Mouse (Mus musculus): ENCODE results near the gene Prkar1b. TPM values are rescaled to one million over a fixed set of nuclear protein-coding genes. Genes with fewer than 3 reads are reported as not detected.

Gene Prkar1b
- total RNA-seq (2014; rRNA removed), result 253 and 303 TPM in 2 replicates
- 361 and 392 TPM in 2 replicates for polyA plus RNA-seq (2015; fragmentation: Nextera tagmentation; extraction: Ambion mirVana)

DNA sequence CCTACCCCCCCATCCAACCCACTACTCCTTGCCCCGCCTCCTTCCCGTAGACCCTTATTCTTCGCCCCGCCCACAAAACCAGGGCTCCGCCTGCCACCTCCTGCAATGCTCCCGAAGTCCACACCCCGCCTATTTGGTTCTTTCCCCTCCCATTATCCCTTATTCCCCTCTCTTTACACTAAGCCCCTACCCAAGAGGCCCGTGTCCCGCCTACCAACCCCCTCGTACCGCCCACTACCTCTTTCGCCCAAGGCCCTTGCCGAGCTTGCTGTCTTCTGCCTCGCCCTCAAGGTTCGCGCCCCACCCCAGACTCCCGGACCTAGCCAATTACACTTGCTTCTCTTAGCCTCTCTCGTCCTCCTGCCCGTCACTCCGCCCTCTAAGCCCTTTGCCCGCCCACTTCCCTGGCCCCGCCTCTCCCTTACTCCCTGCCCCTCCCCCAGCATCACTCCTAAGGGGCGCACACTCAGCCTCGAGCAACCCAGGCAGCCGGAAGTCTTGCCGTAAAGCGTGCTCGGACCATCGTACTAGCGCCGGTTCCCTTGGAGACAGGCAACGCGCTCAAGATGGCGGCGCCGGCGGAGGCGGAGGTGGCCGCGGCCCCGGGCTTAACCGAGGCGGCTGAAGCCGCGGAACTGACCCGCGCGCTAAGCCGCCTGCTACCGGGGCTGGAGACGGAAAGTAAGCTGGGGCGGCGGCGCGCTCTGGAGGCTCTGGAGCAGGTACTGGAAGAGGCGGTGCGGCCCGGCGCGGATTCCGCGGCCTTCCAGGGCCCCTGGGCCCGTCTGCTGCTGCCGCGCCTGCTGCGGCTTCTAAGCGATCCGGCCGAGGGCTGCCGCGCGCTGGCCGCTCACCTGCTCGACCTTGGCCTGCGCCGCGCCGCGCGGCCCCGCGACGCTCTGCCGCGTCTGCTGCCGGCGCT is at the start of gene Prkar1b, which contains the start of gene Dnaaf5:
TSS of gene Prkar1b (minus strand) at position 321 of the 922 bp plus-strand sequence.
TSS of gene Dnaaf5 (plus strand) at position 543 of the 922 bp plus-strand sequence.
- peak within 1 kb of the TSS; percentile 95 for H3K4me3 ChIP-seq (ENCODE audit: low read depth, low read length)
- peaks cover 25% of the 10 kb centered on the region for H3K36me3 ChIP-seq (ENCODE audit: insufficient read depth)
- no peaks in the 10 kb centered on the region for H3K9me3 ChIP-seq (ENCODE audit: low read length)
- peak; percentile 96 for ATAC-seq
- H3K4me1 ChIP-seq (ENCODE audit: insufficient read depth), result peaks cover 21% of the 10 kb centered on the region
- peak within 1 kb of the TSS; percentile 92 for H3K4me2 ChIP-seq (ENCODE audit: low read depth)
- peak; percentile 10; the same call in 1 of the 2 replicates for TF ChIP-seq CTCF (IDR thresholded peaks at IDR 0.05; ENCODE audit: low read depth)
- peak within 1 kb of the TSS; percentile 77 for H3K27ac ChIP-seq (ENCODE audit: low read depth, low read length)
- under 1% methylated on average over 82 of the region's 87 CpGs for WGBS
- no peaks in the 10 kb centered on the region for H3K27me3 ChIP-seq (ENCODE audit: insufficient read depth, low read length)
- DNase-seq, result peak; percentile 98
- H3K9ac ChIP-seq, result peak within 1 kb of the TSS; percentile 67

DNA sequence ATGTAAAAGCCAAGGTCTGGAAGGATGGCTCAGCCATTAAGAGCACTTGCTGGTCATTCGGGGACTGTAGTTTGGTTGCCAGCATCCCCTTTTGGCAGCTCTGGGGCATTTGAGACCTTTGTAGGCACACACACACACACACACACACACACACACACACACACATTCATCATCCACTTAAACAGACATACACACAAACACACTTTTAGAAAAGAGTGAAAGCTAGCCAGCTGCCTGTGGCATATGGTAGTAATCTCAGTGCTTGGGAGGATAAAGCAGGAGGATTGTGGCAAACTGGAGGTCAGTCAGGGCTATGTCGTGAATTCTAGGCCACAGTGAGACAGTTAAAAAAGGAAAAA is 49.8 kb upstream of the Prkar1b start:
- WGBS, result 24% methylated on average over 2 of the region's 2 CpGs
- ATAC-seq, result no peak

DNA sequence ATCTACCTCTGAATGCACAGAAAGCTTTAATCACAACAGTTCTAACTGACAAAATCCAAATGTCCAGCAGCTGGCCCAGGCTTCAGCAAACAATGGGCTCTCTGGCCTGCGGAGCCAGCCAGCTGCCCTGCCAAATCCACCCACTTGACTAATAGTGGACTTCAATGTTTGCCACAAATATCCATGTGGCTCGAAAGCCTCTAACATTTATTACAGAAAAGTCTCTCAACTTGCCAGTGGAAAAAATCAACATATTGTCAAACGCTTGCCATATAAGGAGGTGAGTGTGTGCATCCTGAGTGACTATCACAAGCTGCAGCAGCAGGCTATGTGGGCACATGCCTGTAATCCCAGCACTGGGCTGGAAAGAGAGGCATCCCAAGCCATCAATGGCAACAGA is 49.0 kb upstream of the Prkar1b start:
- Histone ChIP-seq H3K4me3 (ENCODE audit: low read depth, low read length) (no peak overlapping the region), H3K9ac (no peak overlapping the region), H3K9me3 (ENCODE audit: low read length) (no peaks in the 10 kb centered on the region), H3K4me2 (ENCODE audit: low read depth) (no peak overlapping the region), H3K36me3 (ENCODE audit: insufficient read depth) (no peaks in the 10 kb centered on the region), H3K4me1 (ENCODE audit: insufficient read depth) (peaks cover 17% of the 10 kb centered on the region), H3K27me3 (ENCODE audit: insufficient read depth, low read length) (no peaks in the 10 kb centered on the region), H3K27ac (ENCODE audit: low read depth, low read length) (no peak overlapping the region)
- ATAC-seq (no peak), DNase-seq (no peak)
- WGBS, result 77% methylated on average over 3 of the region's 3 CpGs
- TF ChIP-seq CTCF (IDR thresholded peaks at IDR 0.05; ENCODE audit: low read depth), result no peak

More for the DNA sequence above, 49.8 kb upstream of the Prkar1b start:
- TF ChIP-seq CTCF (IDR thresholded peaks at IDR 0.05; ENCODE audit: low read depth), result no peak
- Histone ChIP-seq H3K4me1 (ENCODE audit: insufficient read depth) (peaks cover 17% of the 10 kb centered on the region), H3K36me3 (ENCODE audit: insufficient read depth) (no peaks in the 10 kb centered on the region), H3K4me2 (ENCODE audit: low read depth) (peak overlapping the region; percentile 86), H3K9ac (peak overlapping the region; percentile 88), H3K27ac (ENCODE audit: low read depth, low read length) (peak overlapping the region; percentile 87), H3K27me3 (ENCODE audit: insufficient read depth, low read length) (no peaks in the 10 kb centered on the region), H3K4me3 (ENCODE audit: low read depth, low read length) (peak overlapping the region; percentile 83), H3K9me3 (ENCODE audit: low read length) (no peaks in the 10 kb centered on the region)
- DNase-seq, result no peak

DNA sequence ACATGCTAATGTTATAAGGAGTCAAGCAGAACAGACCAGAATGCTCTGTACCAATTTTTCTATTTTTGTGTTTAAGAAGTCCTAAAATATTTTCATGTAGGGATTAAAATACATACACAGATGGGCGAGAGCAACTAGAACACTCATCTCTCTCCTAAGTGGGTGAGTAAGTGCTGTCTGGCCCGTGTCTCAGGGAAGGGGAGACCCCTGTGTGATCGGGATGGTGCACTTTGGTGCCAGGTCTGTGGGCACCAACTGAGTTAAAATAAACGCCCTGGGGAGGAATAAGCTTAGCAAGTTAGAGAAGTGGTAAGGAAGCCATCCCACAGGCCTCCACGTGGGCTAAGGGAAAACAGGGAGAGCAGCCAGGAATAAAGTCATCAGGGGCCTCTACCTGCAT is 41.2 kb upstream of the Prkar1b start:
- no peak for DNase-seq
- TF ChIP-seq CTCF (IDR thresholded peaks at IDR 0.05; ENCODE audit: low read depth), result no peak
- Histone ChIP-seq H3K9ac (no peak overlapping the region), H3K4me3 (ENCODE audit: low read depth, low read length) (no peak overlapping the region), H3K4me1 (ENCODE audit: insufficient read depth) (no peaks in the 10 kb centered on the region), H3K4me2 (ENCODE audit: low read depth) (no peak overlapping the region), H3K9me3 (ENCODE audit: low read length) (no peaks in the 10 kb centered on the region), H3K27me3 (ENCODE audit: insufficient read depth, low read length) (no peaks in the 10 kb centered on the region), H3K27ac (ENCODE audit: low read depth, low read length) (no peak overlapping the region), H3K36me3 (ENCODE audit: insufficient read depth) (peaks cover 12% of the 10 kb centered on the region; the same call in 1 of the 2 replicates)
- ATAC-seq, result no peak
- 82% methylated on average over 5 of the region's 5 CpGs for WGBS

- Histone ChIP-seq H3K27me3 (ENCODE audit: insufficient read depth, low read length) (no peaks in the 10 kb centered on the region), H3K9ac (no peak overlapping the region), H3K36me3 (ENCODE audit: insufficient read depth) (peaks cover 25% of the 10 kb centered on the region), H3K27ac (ENCODE audit: low read depth, low read length) (no peak overlapping the region), H3K4me3 (ENCODE audit: low read depth, low read length) (no peak overlapping the region), H3K4me1 (ENCODE audit: insufficient read depth) (no peaks in the 10 kb centered on the region), H3K9me3 (ENCODE audit: low read length) (no peaks in the 10 kb centered on the region), H3K4me2 (ENCODE audit: low read depth) (no peak overlapping the region)
- DNase-seq (no peak), ATAC-seq (no peak)
- WGBS, result 95% methylated on average over 5 of the region's 5 CpGs
- no peak for TF ChIP-seq CTCF (IDR thresholded peaks at IDR 0.05; ENCODE audit: low read depth)
Measured at GRCm38 (mm10) chr5:139189726-139190125, 39.9 kb upstream of the Prkar1b start.

GRCm38 (mm10) chr5:139184897-139185296 is 35.1 kb upstream of the Prkar1b start:
- H3K9ac ChIP-seq, result no peak overlapping the region
- ATAC-seq (no peak), DNase-seq (no peak)
- no peak overlapping the region for H3K4me2 ChIP-seq (ENCODE audit: low read depth)
- H3K4me1 ChIP-seq (ENCODE audit: insufficient read depth), result no peaks in the 10 kb centered on the region
- peaks cover 70% of the 10 kb centered on the region for H3K36me3 ChIP-seq (ENCODE audit: insufficient read depth)
- WGBS, result 94% methylated on average over 4 of the region's 4 CpGs
- no peak overlapping the region for H3K4me3 ChIP-seq (ENCODE audit: low read depth, low read length)
- H3K9me3 ChIP-seq (ENCODE audit: low read length), result no peaks in the 10 kb centered on the region
- TF ChIP-seq CTCF (IDR thresholded peaks at IDR 0.05; ENCODE audit: low read depth), result no peak
- no peaks in the 10 kb centered on the region for H3K27me3 ChIP-seq (ENCODE audit: insufficient read depth, low read length)
- H3K27ac ChIP-seq (ENCODE audit: low read depth, low read length), result no peak overlapping the region

DNA sequence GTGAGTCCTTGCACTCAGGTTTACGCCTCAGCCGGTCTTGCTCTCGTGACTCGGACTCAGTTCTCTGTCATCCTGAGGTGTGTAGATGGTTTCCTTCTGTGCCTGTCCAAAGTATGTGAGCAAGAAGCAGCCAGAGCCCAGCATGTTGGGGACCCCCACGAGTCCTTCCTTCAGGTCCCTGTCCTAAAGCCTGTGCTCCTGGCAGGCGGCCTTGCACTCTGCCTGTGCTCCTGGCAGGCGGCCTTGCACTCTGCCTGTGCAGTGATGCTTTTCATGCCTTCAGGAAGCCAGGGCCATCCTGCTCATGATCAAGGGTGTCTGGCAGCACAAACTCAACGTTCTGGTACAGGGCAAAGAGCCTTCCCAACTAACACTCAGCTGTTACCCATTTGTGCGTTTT is 33.8 kb upstream of the Prkar1b start:
- Histone ChIP-seq H3K9me3 (ENCODE audit: low read length) (no peaks in the 10 kb centered on the region), H3K27ac (ENCODE audit: low read depth, low read length) (no peak overlapping the region), H3K4me1 (ENCODE audit: insufficient read depth) (no peaks in the 10 kb centered on the region), H3K9ac (no peak overlapping the region), H3K27me3 (ENCODE audit: insufficient read depth, low read length) (no peaks in the 10 kb centered on the region), H3K4me2 (ENCODE audit: low read depth) (no peak overlapping the region), H3K4me3 (ENCODE audit: low read depth, low read length) (no peak overlapping the region), H3K36me3 (ENCODE audit: insufficient read depth) (peaks cover 73% of the 10 kb centered on the region)
- DNase-seq, result no peak
- no peak for TF ChIP-seq CTCF (IDR thresholded peaks at IDR 0.05; ENCODE audit: low read depth)
- 94% methylated on average over 9 of the region's 9 CpGs for WGBS
- ATAC-seq, result no peak
